Mouse (Mus musculus): Measurements from ENCODE around the gene Ager.

Ager gene

DNA sequence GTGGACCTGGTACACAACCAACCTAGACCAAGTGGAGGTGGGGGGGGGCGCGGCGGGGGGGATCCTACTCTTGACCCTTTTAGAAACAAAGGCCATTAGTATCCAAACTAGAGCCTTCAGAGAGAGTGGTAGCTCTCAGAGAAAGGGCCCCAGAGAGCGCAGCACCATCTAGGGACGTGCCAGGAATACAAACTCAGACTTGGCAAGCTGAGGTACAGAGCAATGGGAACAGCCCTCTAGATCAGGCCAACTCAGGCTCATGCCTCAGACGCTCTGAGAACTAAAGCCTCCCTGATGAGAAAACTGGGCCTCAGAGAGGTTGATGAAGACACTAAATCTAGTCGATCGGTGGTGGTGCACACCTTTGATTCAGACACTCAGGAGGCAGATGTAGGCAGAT, 12.5 kb upstream of the Ager start:
- DNase-seq (ENCODE audit: low read depth, low spot score) = no peak

GRCm38 (mm10) chr17:34585877-34586771, 11.5 kb upstream of the Ager start:
- DNase-seq (ENCODE audit: low read depth, low spot score) = no peak

DNA sequence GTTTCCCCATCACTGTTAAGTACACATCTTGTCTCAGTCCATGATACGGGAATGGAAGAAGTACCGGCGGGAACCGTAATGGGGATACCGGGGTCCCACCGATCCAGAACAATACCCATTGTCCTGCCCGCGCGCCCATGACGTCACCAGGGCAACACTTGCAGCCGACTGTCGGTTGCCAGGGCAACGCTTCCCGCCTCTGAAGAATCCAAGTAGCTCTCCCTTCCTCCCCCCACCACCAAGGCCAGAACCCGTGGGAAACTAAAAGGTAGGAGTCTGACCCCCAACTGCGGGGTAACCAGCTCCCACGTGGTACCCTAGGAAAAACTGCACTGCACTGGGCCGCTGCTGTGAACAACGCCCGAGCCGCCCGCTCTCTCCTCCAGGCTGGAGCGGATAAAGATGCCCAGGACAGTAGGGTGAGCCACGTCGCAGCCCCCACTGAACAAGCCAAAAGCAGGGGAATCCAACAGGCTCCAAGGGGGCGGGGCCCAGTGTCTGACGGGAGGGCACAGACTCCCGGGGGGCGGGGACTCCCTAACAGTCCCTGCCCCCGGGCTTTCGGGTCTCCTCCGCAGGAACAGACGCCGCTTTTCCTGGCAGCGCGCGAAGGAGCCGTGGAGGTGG, 10.8 kb upstream of the Ager start:
- DNase-seq (ENCODE audit: low read depth, low spot score) = peak; percentile 74

DNA sequence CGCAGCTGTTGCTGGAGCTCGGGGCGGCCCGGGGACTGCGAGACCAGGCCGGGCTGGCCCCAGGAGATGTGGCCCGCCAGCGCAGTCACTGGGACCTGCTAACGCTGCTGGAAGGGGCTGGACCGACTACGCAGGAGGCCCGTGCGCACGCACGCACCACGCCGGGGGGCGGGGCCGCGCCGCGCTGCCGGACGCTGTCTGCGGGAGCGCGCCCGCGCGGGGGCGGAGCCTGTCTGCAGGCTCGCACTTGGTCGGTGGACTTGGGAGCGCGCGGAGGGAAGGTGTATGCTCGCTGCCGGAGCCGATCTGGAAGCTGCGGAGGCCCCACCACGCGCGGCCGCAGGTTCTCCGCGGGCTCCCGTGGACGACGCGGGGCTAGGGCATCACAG, 10.2 kb upstream of the Ager start:
- DNase-seq (ENCODE audit: low read depth, low spot score) = peak; percentile 92

DNA sequence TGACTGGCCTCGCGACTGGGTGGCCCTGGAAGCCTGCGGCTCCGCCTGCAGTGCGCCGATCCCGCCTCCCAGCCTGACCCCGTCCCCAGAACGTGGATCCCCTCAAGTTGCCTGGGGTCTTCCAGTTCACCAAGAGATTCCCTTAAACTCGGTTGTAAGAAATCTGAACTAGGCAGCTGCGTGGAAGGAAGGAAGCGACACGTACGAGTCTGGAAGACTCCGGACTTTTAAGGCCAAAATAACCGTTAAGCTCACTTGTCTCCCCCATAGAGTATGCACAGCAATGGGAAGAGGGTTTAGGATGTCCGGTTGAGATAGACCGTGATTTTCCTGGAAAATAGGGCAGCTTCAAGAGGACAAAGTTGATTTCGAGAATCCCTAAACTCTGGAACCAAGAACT, 9.8 kb upstream of the Ager start:
- DNase-seq (ENCODE audit: low read depth, low spot score) = no peak

- DNase-seq (ENCODE audit: low read depth, low spot score) = no peak
These were observed 8.9 kb upstream of the Ager start for GRCm38 (mm10) chr17:34588767-34589166.

DNA sequence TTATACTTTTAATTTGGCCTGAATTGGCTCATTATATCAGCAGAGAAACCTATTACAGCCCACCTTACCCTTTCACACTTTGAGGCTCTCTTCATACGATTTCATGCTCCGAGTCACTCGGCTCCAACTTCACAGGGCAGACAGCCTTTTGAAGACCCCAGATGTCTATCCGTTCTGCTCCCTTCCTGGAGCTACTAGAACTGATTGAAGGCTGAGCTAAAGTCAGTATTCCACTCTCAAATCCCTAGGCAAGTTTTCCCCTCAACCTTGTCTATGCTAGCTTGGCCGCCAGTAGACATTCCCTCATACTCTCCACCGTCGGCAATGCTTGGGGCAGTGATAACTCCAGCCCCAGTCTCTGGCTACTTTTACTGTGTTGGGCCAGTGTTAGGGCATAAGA, 8.5 kb upstream of the Ager start:
- DNase-seq (ENCODE audit: low read depth, low spot score) = no peak

- no peak for DNase-seq (ENCODE audit: low read depth, low spot score)
These were observed 8.0 kb upstream of the Ager start, which contains the start of gene Gpsm3 for GRCm38 (mm10) chr17:34589681-34590101. TSS of gene Gpsm3 (plus strand) at chr17:34589806.

GRCm38 (mm10) chr17:34590154-34590987, 7.3 kb upstream of the Ager start:
- DNase-seq (ENCODE audit: low read depth, low spot score) = no peak

DNA sequence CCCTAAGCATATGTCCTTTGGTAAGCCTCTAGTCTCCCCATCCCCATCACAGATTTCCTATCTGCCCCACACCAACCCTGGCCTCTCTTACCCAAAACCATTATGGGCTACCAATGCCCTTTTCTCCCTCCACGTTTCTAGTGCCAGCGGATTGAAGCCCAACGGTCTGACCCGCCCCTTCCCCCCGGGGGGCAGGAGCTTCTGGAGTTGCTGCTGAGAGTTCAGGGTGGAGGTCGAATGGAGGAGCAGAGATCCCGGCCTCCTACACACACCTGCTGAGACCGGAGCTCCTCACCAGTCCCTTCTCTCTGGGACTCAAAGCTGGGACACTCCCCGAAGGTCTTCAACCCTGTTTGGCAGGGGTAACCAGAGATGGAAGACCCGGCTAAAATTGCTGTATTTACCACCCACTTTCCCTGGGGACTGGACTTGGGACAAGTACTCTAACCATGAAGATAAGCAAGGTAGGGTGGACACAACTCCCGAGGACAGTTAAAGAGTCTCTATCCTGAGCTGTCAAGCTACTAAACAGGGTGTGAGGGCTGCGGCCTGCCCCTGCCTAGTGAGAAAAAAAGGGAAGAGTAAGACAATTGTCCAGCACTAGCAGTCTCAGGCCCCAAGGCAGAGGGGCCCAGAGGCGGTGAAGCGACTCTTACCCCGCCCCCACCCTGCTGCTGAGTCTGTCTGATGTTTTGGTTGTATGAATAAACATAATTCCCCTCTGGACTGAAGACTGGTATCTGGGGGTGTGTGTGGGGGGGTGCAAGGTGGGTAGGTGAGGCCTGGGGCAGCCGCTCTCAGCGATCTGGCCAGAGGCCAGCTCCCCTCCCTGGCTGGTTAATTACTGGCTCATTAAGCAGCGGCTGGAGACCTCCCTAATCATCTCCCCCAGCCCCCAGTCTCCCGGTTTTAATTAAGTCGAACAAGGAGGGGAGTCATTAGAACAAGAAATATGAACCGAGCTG, 6.4 kb upstream of the Ager start, which contains the start of gene Pbx2:
Pbx2 (plus strand) TSS at position 238 of the 965 bp plus-strand sequence.
- no peak for DNase-seq (ENCODE audit: low read depth, low spot score)

GRCm38 (mm10) chr17:34591994-34592375, 5.7 kb upstream of the Ager start:
- DNase-seq (ENCODE audit: low read depth, low spot score) = peak; percentile 79

GRCm38 (mm10) chr17:34592581-34593549, 4.8 kb upstream of the Ager start:
- DNase-seq (ENCODE audit: low read depth, low spot score) = no peak

- DNase-seq (ENCODE audit: low read depth, low spot score) = no peak
These were observed 3.7 kb upstream of the Ager start for GRCm38 (mm10) chr17:34593752-34594525.

GRCm38 (mm10) chr17:34596098-34596497, 1.6 kb upstream of the Ager start:
- no peak for DNase-seq (ENCODE audit: low read depth, low spot score)

DNA sequence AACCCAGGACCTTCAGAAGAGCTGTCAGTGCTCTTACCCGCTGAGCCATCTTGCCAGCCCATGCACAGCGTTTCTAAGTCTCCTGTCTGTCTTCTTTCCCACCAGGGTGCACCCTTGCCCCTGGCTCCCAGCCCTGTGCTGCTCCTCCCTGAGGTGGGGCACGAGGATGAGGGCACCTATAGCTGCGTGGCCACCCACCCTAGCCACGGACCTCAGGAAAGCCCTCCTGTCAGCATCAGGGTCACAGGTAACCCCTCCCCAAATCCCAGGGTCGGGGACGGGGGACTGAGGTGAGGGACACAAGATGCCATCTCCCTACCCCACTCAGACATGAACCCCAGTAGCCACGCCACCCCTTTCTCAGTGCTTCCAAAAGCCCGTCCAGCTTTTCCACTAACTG, 2.2 kb downstream of the Ager start:
- DNase-seq (ENCODE audit: low read depth, low spot score) = no peak

DNA sequence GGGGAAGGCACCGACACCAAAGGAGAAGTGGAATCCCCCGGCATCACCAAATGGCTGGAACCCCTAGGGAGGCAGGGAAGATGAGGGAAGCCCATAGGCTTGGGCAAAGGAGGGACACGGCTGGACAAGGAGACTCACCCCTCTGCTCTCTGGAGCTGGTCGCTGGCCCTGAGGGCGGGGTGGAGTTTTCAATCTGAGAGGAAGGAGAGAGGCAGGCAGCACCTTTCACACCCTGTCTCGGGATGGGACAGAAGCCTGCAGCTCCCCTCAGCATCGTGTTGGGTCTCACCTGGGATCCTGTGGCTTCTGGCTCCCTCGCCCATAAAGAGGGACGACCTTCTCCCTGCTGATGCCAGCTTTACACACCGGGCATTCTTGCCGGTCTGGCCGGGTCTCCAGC, 4.1 kb downstream of the Ager start:
- DNase-seq (ENCODE audit: low read depth, low spot score) = no peak

DNA sequence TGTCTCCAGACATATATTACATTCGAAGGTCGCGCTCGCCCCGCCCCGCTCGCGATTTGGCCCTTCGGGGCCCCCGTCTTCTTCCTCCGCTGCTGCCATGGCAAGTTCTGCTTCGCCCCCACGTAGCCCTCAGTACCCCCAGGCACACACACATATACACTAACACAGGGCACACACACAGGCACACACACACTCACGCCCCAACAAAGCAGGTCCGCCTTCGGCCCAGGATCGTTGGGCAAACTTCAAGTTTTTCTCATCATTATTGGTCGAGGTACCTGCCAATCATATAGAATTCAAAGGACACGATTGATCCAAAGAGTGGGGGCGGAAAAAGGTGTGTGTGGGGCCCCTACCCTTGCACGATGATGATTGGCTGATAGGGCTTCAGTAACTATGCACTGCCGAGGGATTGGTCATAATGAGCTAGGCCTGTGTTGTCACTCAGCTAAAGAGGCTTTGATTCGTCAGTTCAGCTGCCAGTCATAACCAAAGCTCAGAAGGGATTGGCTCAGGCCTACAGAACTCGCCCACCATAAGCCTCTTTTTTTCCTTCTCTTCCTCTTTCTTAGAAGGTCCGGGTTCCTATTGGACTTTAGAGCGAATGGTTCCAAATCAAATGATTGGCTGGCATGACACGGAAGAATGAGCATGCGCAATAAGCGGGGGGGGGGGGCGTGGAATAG, 5.9 kb downstream of the Ager start, which contains the start of gene Rnf5:
Rnf5 (minus strand) TSS at position 316 of the 686 bp plus-strand sequence.
- DNase-seq (ENCODE audit: low read depth, low spot score) = peak; percentile 100

GRCm38 (mm10) chr17:34604061-34604508, 6.4 kb downstream of the Ager start, which contains the start of gene Agpat1:
TSS of gene Agpat1 (plus strand) at chr17:34604262.
- DNase-seq (ENCODE audit: low read depth, low spot score) = peak; percentile 100

Data from retina, postnatal 7 days (tissue).